ENCODE assay signal across 17 mouse cellular contexts in the genomic region with DNA sequence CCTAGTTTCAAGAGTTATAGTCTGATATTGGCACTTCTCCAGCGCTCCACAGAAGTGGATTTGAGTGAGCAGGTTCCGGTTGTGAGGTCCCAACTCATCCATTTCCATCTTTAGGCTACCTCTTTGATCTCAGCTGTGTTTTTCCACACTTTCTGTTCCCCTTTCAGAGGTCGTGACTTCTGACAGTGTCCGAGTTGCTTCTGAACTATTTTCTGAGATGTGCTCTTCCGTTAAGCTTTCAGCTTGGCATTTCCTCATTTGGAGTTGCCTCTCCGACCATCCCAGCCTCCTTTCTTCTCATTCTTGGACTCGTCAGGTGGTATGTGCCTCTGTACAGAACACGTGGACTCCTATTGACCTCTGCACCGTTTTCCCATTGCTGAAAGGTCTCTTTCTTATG.
A peak's percentile ranks its signal among the peaks of the same experiment; 100 is the strongest.
DNase-seq lines count a peak whose midpoint lies in the region; ATAC-seq and TF ChIP-seq lines count a peak whose summit lies in the region.
"Had no signal": no experiment of that assay in that cellular context is flagged by ENCODE, and none has a peak within 500 bp of the region (broad histone marks: within the 10 kb centered on the region; RNA-seq: fewer than 3 reads in every experiment).

No protein-coding gene starts in this region.

- no peak for TF ChIP-seq CTCF in lung, embryonic 14.5 days (IDR thresholded peaks at IDR 0.05; ENCODE audit: low read depth)

- no peaks in the 10 kb centered on the region for H3K36me3 ChIP-seq in lung, embryonic 14.5 days (ENCODE audit: insufficient read depth)
- H3K36me3 ChIP-seq in hindbrain, embryonic 12.5 days = no peaks in the 10 kb centered on the region
- H3K36me3 ChIP-seq: heart, embryonic 15.5 days; hindbrain, embryonic 10.5 days; liver, embryonic 12.5 days; midbrain, embryonic 15.5 days had no signal

- no peak overlapping the region for H3K9ac ChIP-seq in lung, embryonic 14.5 days
- H3K9ac ChIP-seq in hindbrain, embryonic 12.5 days = no peak overlapping the region
- H3K9ac ChIP-seq: forebrain, postnatal 0 days; heart, embryonic 15.5 days; liver, embryonic 12.5 days; midbrain, embryonic 15.5 days had no signal

- no peaks in the 10 kb centered on the region for H3K9me3 ChIP-seq in lung, embryonic 14.5 days (ENCODE audit: low read depth, low read length)
- no peaks in the 10 kb centered on the region for H3K9me3 ChIP-seq in hindbrain, embryonic 12.5 days (replicated peaks)
- H3K9me3 ChIP-seq: heart, embryonic 15.5 days; hindbrain, embryonic 10.5 days; liver, embryonic 12.5 days; midbrain, embryonic 15.5 days had no signal

- 55% methylated on average over 9 of the region's 9 CpGs for WGBS in lung, embryonic 14.5 days
- WGBS in hindbrain, embryonic 12.5 days = 71% methylated on average over 9 of the region's 9 CpGs

- ATAC-seq in lung, embryonic 14.5 days (ENCODE audit: insufficient read depth) = no peak
- ATAC-seq in hindbrain, embryonic 12.5 days (ENCODE audit: low FRiP score) = no peak
- ATAC-seq: CD4-positive, CD25-positive, alpha-beta regulatory T cell, adult 4 months; forebrain, postnatal 0 days; liver, embryonic 12.5 days; midbrain, embryonic 15.5 days had no signal

- no peak overlapping the region for H3K27ac ChIP-seq in lung, embryonic 14.5 days (ENCODE audit: low read depth)
- H3K27ac ChIP-seq in hindbrain, embryonic 12.5 days = no peak overlapping the region
- H3K27ac ChIP-seq: heart, embryonic 15.5 days; liver, embryonic 12.5 days; midbrain, embryonic 15.5 days had no signal

- no peak overlapping the region for H3K4me2 ChIP-seq in lung, embryonic 14.5 days
- no peak overlapping the region for H3K4me2 ChIP-seq in hindbrain, embryonic 12.5 days (replicated peaks)
- H3K4me2 ChIP-seq: heart, embryonic 15.5 days; liver, embryonic 12.5 days; midbrain, embryonic 15.5 days had no signal

- peak; percentile 32 for DNase-seq in lung, embryonic 14.5 days
- no peak for DNase-seq in lung, postnatal 10 days
- DNase-seq in kidney, adult 9 months = peak; percentile 48
- peak; percentile 37 to 40 for DNase-seq in kidney, postnatal 36 days
- no peak for DNase-seq in adipocyte (ENCODE audit: low spot score)
- DNase-seq in thymus, postnatal 25 days = no peak
- DNase-seq: adrenal gland, postnatal 36 days; cerebellum, postnatal 14 days; forebrain, postnatal 0 days; right cerebral cortex, postnatal 14 days had no signal

- 0 out of 2 replicates have a peak, but pooled peaks cover 13% of the 10 kb centered on the region for H3K4me1 ChIP-seq in lung, embryonic 14.5 days (ENCODE audit: insufficient read depth)
- H3K4me1 ChIP-seq in hindbrain, embryonic 12.5 days = 0 out of 2 replicates have a peak, but pooled peaks cover 2% of the 10 kb centered on the region
- H3K4me1 ChIP-seq: midbrain, embryonic 15.5 days had no signal

- no peaks in the 10 kb centered on the region for H3K27me3 ChIP-seq in lung, embryonic 14.5 days (ENCODE audit: insufficient read depth, low read length)
- H3K27me3 ChIP-seq in hindbrain, embryonic 12.5 days = no peaks in the 10 kb centered on the region
- H3K27me3 ChIP-seq: heart, embryonic 15.5 days; midbrain, embryonic 15.5 days had no signal

- H3K4me3 ChIP-seq in lung, embryonic 14.5 days (ENCODE audit: low read depth, low read length) = no peak overlapping the region
- H3K4me3 ChIP-seq in hindbrain, embryonic 12.5 days = no peak overlapping the region
- H3K4me3 ChIP-seq: erythroblast, embryonic 14.5 days; heart, embryonic 15.5 days; hindbrain, embryonic 10.5 days; liver, embryonic 12.5 days; midbrain, embryonic 15.5 days had no signal

Comparison
In these comparisons a context has a peak if more than half of its experiments do, and no peak if none do; other contexts are left out.
1. DNase-seq: peak in lung, embryonic 14.5 days (single experiment), kidney, adult 9 months (single experiment) and kidney, postnatal 36 days (2 of 2); none in lung, postnatal 10 days (single experiment), adipocyte (single experiment) and thymus, postnatal 25 days (single experiment).